Mouse (Mus musculus) CH12.LX (cell line): ENCODE measurements around the gene Trmt112. TPM values are rescaled to one million over a fixed set of nuclear protein-coding genes. Genes with fewer than 3 reads are reported as not detected.

Experiments used
- DNase-seq: peaks from one replicate; pipeline ENCODE4 v3.0.0-alpha.2; 2013; ENCODE audit errors: extremely low read depth
- H3K27ac ChIP-seq: 2 replicates; pipeline ENCODE4 v1.5.1; 2012; ENCODE audit warnings: low read depth, mild to moderate bottlenecking, control low read depth, moderate library complexity; ENCODE audit not compliant: insufficient read depth
- H3K27me3 ChIP-seq: replicated peaks from 2 replicates; pipeline ENCODE3; 2012; ENCODE audit warnings: inconsistent platforms
- H3K36me3 ChIP-seq, 2 experiments: replicated peaks in 1 of 2; 2 replicates each; pipeline versions ENCODE3 to v1.6.1; 2012; ENCODE audit warnings: inconsistent platforms in 1 of 2, low read length in 1 of 2, mild to moderate bottlenecking in 1 of 2, mixed read lengths in 1 of 2, moderate library complexity in 1 of 2; ENCODE audit not compliant: control insufficient read depth in 1 of 2, insufficient read depth in 1 of 2
- H3K4me1 ChIP-seq, 2 experiments: 2 replicates each; pipeline ENCODE4 v1.6.1; 2012; ENCODE audit warnings: inconsistent platforms in 1 of 2, moderate library complexity in 1 of 2; ENCODE audit not compliant: insufficient read depth in 2 of 2, control insufficient read depth in 1 of 2
- H3K4me2 ChIP-seq: 2 replicates; pipeline ENCODE4 v1.6.1; 2012; ENCODE audit warnings: low read depth, mild to moderate bottlenecking, control low read depth; ENCODE audit not compliant: poor library complexity, insufficient read depth, severe bottlenecking
- H3K4me3 ChIP-seq, 3 experiments: fragments of 150-350 bp in 1 of 3; sonication (generic) in 1 of 3; replicated peaks in 1 of 3; 2 replicates each; pipeline versions ENCODE3 to v1.5.1; 2011 to 2012; ENCODE audit warnings: low read depth in 2 of 3, low read length in 2 of 3, mild to moderate bottlenecking in 2 of 3, moderate library complexity in 2 of 3, control low read depth in 1 of 3, improper control_type of control experiment in 1 of 3, inconsistent platforms in 1 of 3, mixed read lengths in 1 of 3; ENCODE audit not compliant: poor library complexity in 1 of 3
- H3K79me2 ChIP-seq: replicated peaks from 2 replicates; pipeline ENCODE4 v1.6.1; 2012; ENCODE audit warnings: mild to moderate bottlenecking, moderate library complexity; ENCODE audit not compliant: control insufficient read depth, poor library complexity, insufficient read depth, severe bottlenecking; ENCODE audit errors: extremely low read depth
- H3K9ac ChIP-seq: 2 replicates; pipeline ENCODE4 v1.6.1; 2012; ENCODE audit warnings: low read depth, mild to moderate bottlenecking, control low read depth, moderate library complexity; ENCODE audit not compliant: insufficient read depth
- H3K9me3 ChIP-seq: replicated peaks from 2 replicates; pipeline ENCODE3; 2012; ENCODE audit warnings: low read length, inconsistent platforms, mixed read lengths
- CTCF ChIP-seq, 2 experiments: IDR thresholded peaks in 1 of 2; conservative IDR thresholded peaks in 1 of 2; 2 replicates each; pipeline ENCODE4 v1.5.1; 2011 to 2012; ENCODE audit warnings: low read depth in 2 of 2, low read length in 2 of 2, improper control_type of control experiment in 1 of 2, inconsistent platforms in 1 of 2, mild to moderate bottlenecking in 1 of 2, moderate library complexity in 1 of 2
- E2F4 ChIP-seq: IDR thresholded peaks from 2 replicates; pipeline ENCODE4 v1.6.1; 2011; ENCODE audit warnings: low read depth, low read length, improper control_type of control experiment; ENCODE audit not compliant: insufficient replicate concordance
- ETS1 ChIP-seq: conservative IDR thresholded peaks from 2 replicates; pipeline ENCODE4 v1.6.1; 2012; ENCODE audit warnings: low read depth, mild to moderate bottlenecking, inconsistent platforms, low read length, improper control_type of control experiment, moderate library complexity
- GABPA ChIP-seq: IDR thresholded peaks from 2 replicates; pipeline ENCODE4 v1.6.1; 2012; ENCODE audit warnings: low read depth, low read length, improper control_type of control experiment, inconsistent platforms; ENCODE audit not compliant: insufficient replicate concordance
- HCFC1 ChIP-seq: IDR thresholded peaks from 2 replicates; pipeline ENCODE4 v1.6.1; 2012; ENCODE audit warnings: low read depth, mild to moderate bottlenecking, inconsistent platforms, low read length, improper control_type of control experiment
- IRF4 ChIP-seq: IDR thresholded peaks from 2 replicates; pipeline ENCODE4 v1.6.1; 2014; ENCODE audit warnings: low read depth, mild to moderate bottlenecking, inconsistent platforms, low read length, improper control_type of control experiment
- JUN ChIP-seq: IDR thresholded peaks from 2 replicates; pipeline ENCODE4 v1.6.1; 2011; ENCODE audit warnings: low read depth, mild to moderate bottlenecking, low read length, improper control_type of control experiment, moderate library complexity; ENCODE audit not compliant: insufficient read depth
- MYC ChIP-seq: IDR thresholded peaks from 2 replicates; pipeline ENCODE4 v1.6.1; 2011; ENCODE audit warnings: low read depth, mild to moderate bottlenecking, improper control_type of control experiment, low read length
- NRF1 ChIP-seq: IDR thresholded peaks from 2 replicates; pipeline ENCODE4 v1.6.1; 2014; ENCODE audit warnings: low read depth, mild to moderate bottlenecking, inconsistent platforms, low read length, improper control_type of control experiment, moderate library complexity
- POLR2A ChIP-seq: IDR thresholded peaks from 2 replicates; pipeline ENCODE4 v1.6.1; 2011; ENCODE audit warnings: low read depth, mild to moderate bottlenecking, improper control_type of control experiment, low read length
- RCOR1 ChIP-seq: conservative IDR thresholded peaks from 2 replicates; pipeline ENCODE4 v1.6.1; 2012; ENCODE audit warnings: low read depth, mild to moderate bottlenecking, inconsistent platforms, low read length, improper control_type of control experiment
- SIN3A ChIP-seq: IDR thresholded peaks from 2 replicates; pipeline ENCODE4 v1.6.1; 2012; ENCODE audit warnings: low read length, improper control_type of control experiment, inconsistent platforms
- TCF12 ChIP-seq: IDR thresholded peaks from 2 replicates; pipeline ENCODE4 v1.6.1; 2014; ENCODE audit warnings: low read depth, mild to moderate bottlenecking, inconsistent platforms, low read length, improper control_type of control experiment
- UBTF ChIP-seq: IDR thresholded peaks from 2 replicates; pipeline ENCODE4 v1.6.1; 2012; ENCODE audit warnings: low read depth, mild to moderate bottlenecking, inconsistent platforms, low read length, improper control_type of control experiment, moderate library complexity
- USF2 ChIP-seq: conservative IDR thresholded peaks from 2 replicates; pipeline ENCODE4 v1.6.1; 2011; ENCODE audit warnings: low read depth, low read length, improper control_type of control experiment
- ZMIZ1 ChIP-seq: IDR thresholded peaks from 2 replicates; pipeline ENCODE4 v1.6.1; 2012; ENCODE audit warnings: low read depth, mild to moderate bottlenecking, inconsistent platforms, low read length, improper control_type of control experiment
- dilution Hi-C: fragments of 300-500 bp; cut with MboI; formaldehyde crosslinking; loops from 2 replicates; pipeline ENCODE4 v1.14.3; 2020; ENCODE audit warnings: low sequenced_read_pairs; ENCODE audit not compliant: extremely low pct_unique_long_range_greater_than_20kb, extremely low pct_ligation_motif_present
- in situ Hi-C: fragments of 300-500 bp; cut with MboI; formaldehyde crosslinking; loops from 3 replicates; pipeline ENCODE4 v1.14.3; 2019; ENCODE audit warnings: low sequenced_read_pairs, low pct_ligation_motif_present, low pct_unique_long_range_greater_than_20kb, mixed read lengths
- polyA plus RNA-seq: library from polyadenylated mRNA; unstranded; fragments of >175 nt; gene quantifications from 2 replicates; pipeline ENCODE4 v1.2.1, GENCODE M21; 2012; ENCODE audit warnings: low read depth; ENCODE audit not compliant: insufficient read length
- total RNA-seq, 2 experiments: library from RNA; depleted of rRNA; stranded (reverse); fragments of 300-350 nt in 1 of 2; fragments of >200 nt in 1 of 2; gene quantifications; 2 replicates each; pipeline ENCODE4 v1.2.3; 2012 to 2014

Trmt112 gene
- total and polyA plus RNA-seq, 3 experiments, result 97.9 to 212 (median 198) TPM

- no peak for TF ChIP-seq SIN3A
- no peak for TF ChIP-seq IRF4
- no peak for TF ChIP-seq ETS1
- no peak for TF ChIP-seq UBTF
- TF ChIP-seq GABPA, result no peak
- no peak for TF ChIP-seq RCOR1
- no peak for TF ChIP-seq E2F4
- TF ChIP-seq TCF12, result no peak
- TF ChIP-seq NRF1, result no peak
- no peak for TF ChIP-seq CTCF (conservative IDR thresholded peaks at IDR 0.05 in 1 of 2, IDR thresholded peaks at IDR 0.05 in 1 of 2; ENCODE audit: low read depth in 2 of 2, low read length in 2 of 2)
- TF ChIP-seq, all 38 proteins: peak for 0
- Histone ChIP-seq H3K36me3 (peaks cover 0 to 11% of the 10 kb centered on the region in 2 experiments), H3K27me3 (no peaks in the 10 kb centered on the region), H3K27ac (no peak overlapping the region), H3K4me1 (peaks cover 0 to 4% of the 10 kb centered on the region in 2 experiments; a peak in 2 of 4 replicates), H3K9me3 (no peaks in the 10 kb centered on the region), H3K4me2 (no peak overlapping the region), H3K4me3 (no peak overlapping the region), H3K79me2 (no peaks in the 10 kb centered on the region), H3K9ac (no peak overlapping the region)
- in situ Hi-C loops, result no loop called here
- dilution Hi-C loops, result no loop called here
- no peak for DNase-seq
These were observed 24.1 kb downstream of the Trmt112 start for GRCm38 (mm10) chr19:6933436-6934194.

- in situ Hi-C loops, result no loop called here
- H3K4me3 ChIP-seq, result no peak within 1 kb of the TSS
These were observed 24.9 kb downstream of the Trmt112 start, which contains the start of gene Kcnk4 for GRCm38 (mm10) chr19:6934195-6934977. TSS of gene Kcnk4 (minus strand) at chr19:6934515.

More at GRCm38 (mm10) chr19:6934195-6934977, 24.9 kb downstream of the Trmt112 start, which contains the start of gene Kcnk4:
- TF ChIP-seq MYC (no peak), JUN (no peak), ZMIZ1 (no peak), HCFC1 (no peak), POLR2A (no peak), USF2 (no peak)
- no peak within 1 kb of the TSS for H3K27ac ChIP-seq
- no peaks in the 10 kb centered on the region for H3K9me3 ChIP-seq
- DNase-seq, result no peak
- H3K4me1 ChIP-seq, result peaks cover 0 to 4% of the 10 kb centered on the region in 2 experiments; a peak in 2 of 4 replicates
- no peak within 1 kb of the TSS for H3K4me2 ChIP-seq
- H3K9ac ChIP-seq, result no peak within 1 kb of the TSS
- H3K27me3 ChIP-seq, result no peaks in the 10 kb centered on the region
- peaks cover 0 to 11% of the 10 kb centered on the region in 2 experiments for H3K36me3 ChIP-seq
- H3K79me2 ChIP-seq, result no peaks in the 10 kb centered on the region
- dilution Hi-C loops, result no loop called here
